Mouse (Mus musculus): Measurements from ENCODE around the gene Gltpd2. TPM values are rescaled to one million over a fixed set of nuclear protein-coding genes. Genes with fewer than 3 reads are reported as not detected.

Gltpd2 gene
- total RNA-seq (2023; ENCODE audit: inconsistent age): not detected in 4 replicates

DNA sequence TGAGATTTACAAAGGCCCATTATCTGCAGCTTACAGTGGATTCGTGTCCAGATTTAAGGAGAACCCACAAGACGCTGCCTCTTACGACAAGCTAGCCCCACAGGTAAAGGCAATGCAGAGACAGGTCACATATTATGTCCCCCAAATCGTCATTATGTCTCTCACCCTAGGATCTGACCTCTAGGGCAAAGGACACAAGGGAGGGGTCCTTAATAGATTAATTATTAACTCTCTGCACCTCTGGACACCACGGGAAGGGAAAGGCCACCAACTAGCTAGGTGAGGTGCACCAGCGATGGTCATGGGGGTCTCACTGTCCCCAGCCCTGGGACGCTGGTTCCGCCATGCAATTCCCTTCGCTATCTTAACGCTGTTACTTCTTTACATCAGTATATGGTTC is at the start of gene Gltpd2:
Gene Gltpd2 (plus strand): TSS at position 274 of the 400 bp plus-strand sequence.

DNA sequence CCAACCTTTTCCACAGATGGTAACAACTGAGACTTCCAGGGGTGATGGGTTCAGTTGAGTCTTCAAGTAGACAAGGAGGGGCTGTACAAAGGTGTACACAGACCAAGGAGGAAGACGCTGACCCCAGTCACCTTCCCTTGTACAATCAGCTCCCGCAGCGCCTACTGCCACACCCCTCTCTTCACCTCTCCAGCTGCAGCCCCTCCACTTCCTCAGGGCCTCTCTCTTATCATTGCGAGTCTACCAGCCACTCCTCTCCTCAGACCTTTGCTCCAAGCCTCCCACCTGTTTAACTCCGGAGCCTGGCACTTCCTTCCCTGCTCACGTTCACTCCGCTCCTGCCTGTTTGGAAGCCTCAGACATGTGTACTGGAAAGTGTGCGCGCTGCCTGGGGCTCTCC is 14.0 kb upstream of the Gltpd2 start, which contains the start of gene Tm4sf5:
Gene Tm4sf5 (plus strand): TSS at position 275 of the 400 bp plus-strand sequence.

GRCm38 (mm10) chr11:70514288-70514687 is 4.7 kb upstream of the Gltpd2 start, which contains the start of gene Vmo1:
Vmo1 (minus strand) TSS chr11:70514616.

DNA sequence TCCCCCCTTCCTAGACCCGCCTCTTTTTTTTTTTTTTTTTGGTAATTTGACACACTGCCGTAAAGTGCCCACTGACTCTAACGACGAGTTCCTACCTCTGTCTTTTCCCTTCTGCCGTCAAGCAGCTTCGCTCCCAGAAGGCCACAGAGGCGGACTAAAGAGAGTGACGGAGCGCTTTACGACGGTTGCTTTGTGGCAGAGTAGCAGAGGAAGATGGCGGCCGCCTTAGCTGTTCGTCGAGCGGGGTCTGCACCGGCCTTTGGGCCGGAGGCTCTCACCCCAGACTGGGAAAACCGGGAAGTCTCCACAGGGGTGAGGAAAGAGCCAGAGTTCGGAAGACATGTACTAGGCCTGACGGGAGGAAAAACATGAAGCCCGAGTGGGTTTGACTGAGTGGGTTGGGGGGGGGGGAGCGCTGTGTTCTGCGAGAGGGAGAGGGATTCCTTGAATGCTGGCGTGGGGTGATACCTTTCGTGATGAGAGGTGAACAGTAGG is 6.2 kb downstream of the Gltpd2 start, which contains the start of gene Psmb6:
Gene Psmb6 (plus strand): TSS at position 184 of the 495 bp plus-strand sequence.

DNA sequence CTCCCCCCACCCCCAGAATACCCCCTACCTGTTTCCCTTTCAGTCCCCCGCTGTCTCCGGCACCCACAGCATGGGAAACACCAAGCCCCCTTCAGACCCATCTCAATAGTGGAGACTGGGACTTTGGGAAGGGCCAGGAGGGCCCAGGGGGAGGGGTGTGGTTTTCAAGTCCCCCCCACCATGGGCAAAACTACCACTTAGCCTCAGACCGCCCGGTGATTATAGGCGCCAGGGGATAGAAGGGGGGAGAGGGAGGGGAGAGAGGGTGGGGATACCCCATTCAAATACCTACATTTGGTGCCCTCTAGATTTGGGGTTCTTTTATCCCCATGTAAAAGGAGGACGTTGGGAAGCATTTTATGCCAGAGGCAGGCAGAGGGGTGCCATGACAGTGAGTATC is 13.8 kb downstream of the Gltpd2 start, which contains the start of gene Gm40193:
Gene Gm40193 (minus strand): TSS at position 101 of the 400 bp plus-strand sequence.

DNA sequence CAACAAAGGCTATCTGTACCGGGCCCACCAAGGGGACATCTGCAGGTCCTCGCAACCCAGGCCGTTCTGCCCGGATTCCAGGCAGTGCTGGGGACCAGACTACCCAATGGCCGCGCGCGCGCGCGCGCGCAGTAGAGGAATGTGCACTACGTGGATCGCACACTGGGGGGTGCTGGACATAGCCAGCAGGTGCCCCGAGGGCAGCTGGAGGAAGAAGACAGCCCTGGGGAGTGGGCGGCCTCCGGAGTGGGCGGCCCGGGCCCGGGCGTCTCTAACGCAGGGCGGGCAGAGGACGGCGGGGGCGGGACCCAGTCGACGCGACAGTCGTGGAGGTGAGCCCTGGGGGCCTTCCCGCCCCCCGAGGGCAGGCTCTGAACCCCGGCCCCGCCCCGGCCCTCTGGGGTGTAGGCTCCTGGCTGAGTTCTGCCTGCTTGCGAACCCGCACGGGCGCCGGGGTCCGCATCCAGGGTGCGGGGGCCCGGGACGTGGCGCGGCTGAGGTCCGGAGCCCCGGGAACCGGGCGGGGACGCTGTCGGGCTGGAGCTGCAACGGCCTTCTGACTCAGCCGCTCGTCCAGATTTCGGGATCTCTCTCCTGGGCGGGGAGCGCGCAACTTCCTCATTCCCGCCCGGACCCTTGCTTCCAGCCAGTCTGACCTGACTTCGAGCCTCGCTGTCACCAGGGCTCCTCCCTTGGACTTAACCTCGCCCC is 21.0 kb downstream of the Gltpd2 start, which contains the start of gene Pld2:
Gene Pld2 (plus strand): TSS at position 188 of the 711 bp plus-strand sequence.

DNA sequence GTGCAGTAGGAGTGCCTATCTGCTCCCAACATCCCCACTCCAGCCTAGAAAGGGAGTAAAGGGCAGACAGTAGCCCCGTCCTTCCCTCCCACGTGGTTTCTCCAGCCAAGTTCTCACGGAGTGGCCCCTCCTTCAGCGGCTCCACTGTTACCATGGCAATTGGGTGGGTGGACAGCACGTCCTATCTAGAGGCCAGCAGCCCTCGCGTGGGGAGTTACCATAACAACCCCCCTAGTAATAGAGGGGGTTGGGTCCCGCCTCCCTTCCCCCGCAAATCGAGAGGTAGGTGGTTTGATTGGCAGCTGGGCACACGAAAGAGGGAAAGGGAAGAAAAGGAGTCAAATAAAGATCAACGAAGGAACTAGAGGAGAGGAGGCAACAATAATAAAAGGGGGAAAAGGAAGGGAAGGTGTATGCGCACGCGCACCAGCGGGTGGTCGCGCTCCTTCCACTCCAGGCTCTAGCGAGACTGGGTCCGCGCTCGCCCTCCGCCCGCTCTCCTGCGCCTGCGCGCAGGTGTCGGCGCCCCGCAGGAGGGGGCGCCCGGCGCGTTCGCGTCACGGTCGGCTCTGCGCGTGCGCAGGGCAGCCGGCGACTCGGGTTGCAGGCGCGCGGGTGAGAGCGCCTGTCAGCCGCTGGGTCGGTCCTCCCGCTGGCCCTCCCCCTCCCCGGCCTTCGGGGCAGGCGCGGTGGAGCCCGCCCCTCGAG is 43.4 kb downstream of the Gltpd2 start, which contains the start of gene Mink1:
Gene Mink1 (plus strand): TSS at position 595 of the 708 bp plus-strand sequence.

Other genes with a start within 250 kb of the Gltpd2 start
- gene Alox12e, start 196.6 kb upstream of the Gltpd2 start, total RNA-seq (2023; ENCODE audit: inconsistent age): not detected in 4 replicates
- gene Alox15, start 167.2 kb upstream of the Gltpd2 start, total RNA-seq (2023; ENCODE audit: inconsistent age): 0.21 to 1.9 TPM (median 0.26 TPM) in 3 of 4 replicates, not detected in the other
- 26.4 to 29.9 TPM (median 28.0 TPM) in 4 replicates for gene Pelp1, start 109.2 kb upstream of the Gltpd2 start, total RNA-seq (2023; ENCODE audit: inconsistent age)
- gene Arrb2, start 86.6 kb upstream of the Gltpd2 start, total RNA-seq (2023; ENCODE audit: inconsistent age): 93.3 to 103 TPM (median 98.7 TPM) in 4 replicates
- 39.8 to 46.9 TPM (median 43.4 TPM) in 4 replicates for gene Med11, start 67.3 kb upstream of the Gltpd2 start, total RNA-seq (2023; ENCODE audit: inconsistent age)
- gene Zmynd15, start 59.8 kb upstream of the Gltpd2 start, total RNA-seq (2023; ENCODE audit: inconsistent age): 1.3 to 2.1 TPM (median 1.4 TPM) in 4 replicates
- gene Cxcl16, start 59.2 kb upstream of the Gltpd2 start, total RNA-seq (2023; ENCODE audit: inconsistent age): 6.6 to 9.3 TPM (median 7.2 TPM) in 4 replicates
- not detected in 4 replicates for gene Tm4sf5, start 14.0 kb upstream of the Gltpd2 start, total RNA-seq (2023; ENCODE audit: inconsistent age)
- not detected in 4 replicates for gene Vmo1, start 4.6 kb upstream of the Gltpd2 start, total RNA-seq (2023; ENCODE audit: inconsistent age)
- gene Psmb6, start 6.2 kb downstream of the Gltpd2 start, total RNA-seq (2023; ENCODE audit: inconsistent age): 124 to 141 TPM (median 128 TPM) in 4 replicates
- not detected in 4 replicates for gene Gm40193, start 13.7 kb downstream of the Gltpd2 start, total RNA-seq (2023; ENCODE audit: inconsistent age)
- gene Pld2, start 20.9 kb downstream of the Gltpd2 start, total RNA-seq (2023; ENCODE audit: inconsistent age): 3.3 to 6.4 TPM (median 4.5 TPM) in 4 replicates
- gene Mink1, start 43.7 kb downstream of the Gltpd2 start, total RNA-seq (2023; ENCODE audit: inconsistent age): 79.8 to 99.2 TPM (median 86.0 TPM) in 4 replicates
- gene 4930544D05Rik, start 96.7 kb downstream of the Gltpd2 start, total RNA-seq (2023; ENCODE audit: inconsistent age): 1.6 TPM in 1 of 4 replicates, not detected in the others
- 1.1 to 1.2 TPM in 2 of 4 replicates, not detected in the others for gene Chrne, start 100.0 kb downstream of the Gltpd2 start, total RNA-seq (2023; ENCODE audit: inconsistent age)
- 0.29 TPM in 1 of 4 replicates, not detected in the others for gene Gp1ba, start 119.9 kb downstream of the Gltpd2 start, total RNA-seq (2023; ENCODE audit: inconsistent age)
- 206 to 218 TPM (median 207 TPM) in 4 replicates for gene Rnf167, start 128.0 kb downstream of the Gltpd2 start, total RNA-seq (2023; ENCODE audit: inconsistent age)
- 74.1 to 86.5 TPM (median 81.8 TPM) in 4 replicates for gene Slc25a11, start 128.3 kb downstream of the Gltpd2 start, total RNA-seq (2023; ENCODE audit: inconsistent age)
- 1,394 to 1,549 TPM (median 1,435 TPM) in 4 replicates for gene Pfn1, start 135.4 kb downstream of the Gltpd2 start, total RNA-seq (2023; ENCODE audit: inconsistent age)
- 30.9 to 40.5 TPM (median 35.3 TPM) in 4 replicates for gene Eno3, start 138.0 kb downstream of the Gltpd2 start, total RNA-seq (2023; ENCODE audit: inconsistent age)
- gene Spag7, start 150.2 kb downstream of the Gltpd2 start, total RNA-seq (2023; ENCODE audit: inconsistent age): 37.7 to 45.8 TPM (median 44.0 TPM) in 4 replicates
- gene Camta2, start 168.9 kb downstream of the Gltpd2 start, total RNA-seq (2023; ENCODE audit: inconsistent age): 57.0 to 68.2 TPM (median 65.4 TPM) in 4 replicates
- gene Inca1, start 181.0 kb downstream of the Gltpd2 start, total RNA-seq (2023; ENCODE audit: inconsistent age): 0.71 to 4.0 TPM (median 2.1 TPM) in 4 replicates
- gene Kif1c, start 181.4 kb downstream of the Gltpd2 start, total RNA-seq (2023; ENCODE audit: inconsistent age): 30.9 to 35.3 TPM (median 32.4 TPM) in 4 replicates
- 2.1 to 2.6 TPM (median 2.4 TPM) in 4 replicates for gene Zfp3, start 245.0 kb downstream of the Gltpd2 start, total RNA-seq (2023; ENCODE audit: inconsistent age)

Data from B cell, adult (primary cell).